Mouse (Mus musculus): Measurements from ENCODE around the gene Nsmce4a. TPM values are rescaled to one million over a fixed set of nuclear protein-coding genes. Genes with fewer than 3 reads are reported as not detected.

The Nsmce4a gene
- polyA plus RNA-seq (2014; fragmentation: Nextera tagmentation; extraction: Ambion mirVana): 249 and 271 TPM in 2 replicates

- 91% methylated on average over 6 of the region's 11 CpGs for WGBS
- DNase-seq (ENCODE audit: low spot score): no peak
- Histone ChIP-seq H3K27ac (replicated peaks; ENCODE audit: low read depth, low read length) (no peak within 1 kb of the TSS), H3K36me3 (replicated peaks; ENCODE audit: control insufficient read depth, insufficient read depth, low read depth, low read length) (no peaks in the 10 kb centered on the region), H3K4me2 (ENCODE audit: low read depth, low read length) (no peak within 1 kb of the TSS), H3K9ac (replicated peaks; ENCODE audit: low read length) (no peak within 1 kb of the TSS), H3K9me3 (replicated peaks; ENCODE audit: control insufficient read depth, low read length) (no peaks in the 10 kb centered on the region), H3K4me1 (ENCODE audit: control insufficient read depth, insufficient read depth, low read length) (no peaks in the 10 kb centered on the region), H3K27me3 (ENCODE audit: control insufficient read depth, insufficient read depth, low read length) (no peaks in the 10 kb centered on the region), H3K4me3 (ENCODE audit: low read depth, low read length) (no peak within 1 kb of the TSS)
- no peak for ATAC-seq (replicated peaks; ENCODE audit: insufficient number of reproducible peaks, low FRiP score, low TSS enrichment, low read depth)
These were observed at the start of gene Nsmce4a for GRCm38 (mm10) chr7:130572821-130573220. Gene Nsmce4a (minus strand): TSS chr7:130573118.

GRCm38 (mm10) chr7:130622359-130622758 lies 49.4 kb upstream of the Nsmce4a start:
- H3K27ac ChIP-seq (replicated peaks; ENCODE audit: low read depth, low read length): no peak overlapping the region
- no peak for DNase-seq (ENCODE audit: low spot score)
- no peak overlapping the region for H3K9ac ChIP-seq (replicated peaks; ENCODE audit: low read length)
- H3K4me1 ChIP-seq (ENCODE audit: control insufficient read depth, insufficient read depth, low read length): no peaks in the 10 kb centered on the region
- 84% methylated on average over 4 of the region's 4 CpGs for WGBS
- H3K4me3 ChIP-seq (ENCODE audit: low read depth, low read length): no peak overlapping the region
- no peak for ATAC-seq (replicated peaks; ENCODE audit: insufficient number of reproducible peaks, low FRiP score, low TSS enrichment, low read depth)
- no peaks in the 10 kb centered on the region for H3K36me3 ChIP-seq (replicated peaks; ENCODE audit: control insufficient read depth, insufficient read depth, low read depth, low read length)
- no peaks in the 10 kb centered on the region for H3K9me3 ChIP-seq (replicated peaks; ENCODE audit: control insufficient read depth, low read length)
- H3K27me3 ChIP-seq (ENCODE audit: control insufficient read depth, insufficient read depth, low read length): no peaks in the 10 kb centered on the region
- no peak overlapping the region for H3K4me2 ChIP-seq (ENCODE audit: low read depth, low read length)

- no peak overlapping the region for H3K4me3 ChIP-seq (ENCODE audit: low read depth, low read length)
- H3K9ac ChIP-seq (replicated peaks; ENCODE audit: low read length): no peak overlapping the region
- H3K27ac ChIP-seq (replicated peaks; ENCODE audit: low read depth, low read length): no peak overlapping the region
- no peaks in the 10 kb centered on the region for H3K36me3 ChIP-seq (replicated peaks; ENCODE audit: control insufficient read depth, insufficient read depth, low read depth, low read length)
- H3K9me3 ChIP-seq (replicated peaks; ENCODE audit: control insufficient read depth, low read length): no peaks in the 10 kb centered on the region
- no peak for DNase-seq (ENCODE audit: low spot score)
- no peaks in the 10 kb centered on the region for H3K4me1 ChIP-seq (ENCODE audit: control insufficient read depth, insufficient read depth, low read length)
- no peaks in the 10 kb centered on the region for H3K27me3 ChIP-seq (ENCODE audit: control insufficient read depth, insufficient read depth, low read length)
- H3K4me2 ChIP-seq (ENCODE audit: low read depth, low read length): no peak overlapping the region
- ATAC-seq (replicated peaks; ENCODE audit: insufficient number of reproducible peaks, low FRiP score, low TSS enrichment, low read depth): no peak
- WGBS: 55% methylated on average over 3 of the region's 3 CpGs
These were observed 49.0 kb upstream of the Nsmce4a start for GRCm38 (mm10) chr7:130621953-130622352.

- Histone ChIP-seq H3K27me3 (ENCODE audit: control insufficient read depth, insufficient read depth, low read length) (no peaks in the 10 kb centered on the region), H3K27ac (replicated peaks; ENCODE audit: low read depth, low read length) (no peak overlapping the region), H3K4me2 (ENCODE audit: low read depth, low read length) (no peak overlapping the region), H3K4me3 (ENCODE audit: low read depth, low read length) (no peak overlapping the region), H3K4me1 (ENCODE audit: control insufficient read depth, insufficient read depth, low read length) (no peaks in the 10 kb centered on the region), H3K9me3 (replicated peaks; ENCODE audit: control insufficient read depth, low read length) (no peaks in the 10 kb centered on the region), H3K36me3 (replicated peaks; ENCODE audit: control insufficient read depth, insufficient read depth, low read depth, low read length) (no peaks in the 10 kb centered on the region), H3K9ac (replicated peaks; ENCODE audit: low read length) (no peak overlapping the region)
- ATAC-seq (replicated peaks; ENCODE audit: insufficient number of reproducible peaks, low FRiP score, low TSS enrichment, low read depth) (no peak), DNase-seq (ENCODE audit: low spot score) (no peak)
- 87% methylated on average over 2 of the region's 2 CpGs for WGBS
These were observed 48.1 kb upstream of the Nsmce4a start for GRCm38 (mm10) chr7:130621068-130621467.

GRCm38 (mm10) chr7:130617591-130617990 lies 44.7 kb upstream of the Nsmce4a start:
- Histone ChIP-seq H3K9me3 (replicated peaks; ENCODE audit: control insufficient read depth, low read length) (no peaks in the 10 kb centered on the region), H3K27me3 (ENCODE audit: control insufficient read depth, insufficient read depth, low read length) (no peaks in the 10 kb centered on the region), H3K4me1 (ENCODE audit: control insufficient read depth, insufficient read depth, low read length) (no peaks in the 10 kb centered on the region), H3K4me3 (ENCODE audit: low read depth, low read length) (no peak overlapping the region), H3K4me2 (ENCODE audit: low read depth, low read length) (no peak overlapping the region), H3K27ac (replicated peaks; ENCODE audit: low read depth, low read length) (no peak overlapping the region), H3K36me3 (replicated peaks; ENCODE audit: control insufficient read depth, insufficient read depth, low read depth, low read length) (no peaks in the 10 kb centered on the region), H3K9ac (replicated peaks; ENCODE audit: low read length) (no peak overlapping the region)
- WGBS: 90% methylated on average over 3 of the region's 3 CpGs
- no peak for ATAC-seq (replicated peaks; ENCODE audit: insufficient number of reproducible peaks, low FRiP score, low TSS enrichment, low read depth)
- no peak for DNase-seq (ENCODE audit: low spot score)

GRCm38 (mm10) chr7:130613973-130614372 lies 41.1 kb upstream of the Nsmce4a start:
- Histone ChIP-seq H3K9ac (replicated peaks; ENCODE audit: low read length) (no peak overlapping the region), H3K27ac (replicated peaks; ENCODE audit: low read depth, low read length) (no peak overlapping the region), H3K27me3 (ENCODE audit: control insufficient read depth, insufficient read depth, low read length) (no peaks in the 10 kb centered on the region), H3K9me3 (replicated peaks; ENCODE audit: control insufficient read depth, low read length) (no peaks in the 10 kb centered on the region), H3K4me3 (ENCODE audit: low read depth, low read length) (no peak overlapping the region), H3K4me1 (ENCODE audit: control insufficient read depth, insufficient read depth, low read length) (no peaks in the 10 kb centered on the region), H3K36me3 (replicated peaks; ENCODE audit: control insufficient read depth, insufficient read depth, low read depth, low read length) (no peaks in the 10 kb centered on the region), H3K4me2 (ENCODE audit: low read depth, low read length) (no peak overlapping the region)
- ATAC-seq (replicated peaks; ENCODE audit: insufficient number of reproducible peaks, low FRiP score, low TSS enrichment, low read depth) (no peak), DNase-seq (ENCODE audit: low spot score) (no peak)
- 64% methylated on average over 4 of the region's 4 CpGs for WGBS

GRCm38 (mm10) chr7:130606958-130607357 lies 34.0 kb upstream of the Nsmce4a start:
- H3K4me1 ChIP-seq (ENCODE audit: control insufficient read depth, insufficient read depth, low read length): no peaks in the 10 kb centered on the region
- H3K4me3 ChIP-seq (ENCODE audit: low read depth, low read length): no peak overlapping the region
- H3K9ac ChIP-seq (replicated peaks; ENCODE audit: low read length): no peak overlapping the region
- no peaks in the 10 kb centered on the region for H3K36me3 ChIP-seq (replicated peaks; ENCODE audit: control insufficient read depth, insufficient read depth, low read depth, low read length)
- whole genome bisulfite sequencing: 80% methylated on average over 4 of the region's 4 CpGs
- no peak overlapping the region for H3K27ac ChIP-seq (replicated peaks; ENCODE audit: low read depth, low read length)
- H3K9me3 ChIP-seq (replicated peaks; ENCODE audit: control insufficient read depth, low read length): no peaks in the 10 kb centered on the region
- no peak for ATAC-seq (replicated peaks; ENCODE audit: insufficient number of reproducible peaks, low FRiP score, low TSS enrichment, low read depth)
- H3K27me3 ChIP-seq (ENCODE audit: control insufficient read depth, insufficient read depth, low read length): no peaks in the 10 kb centered on the region
- no peak overlapping the region for H3K4me2 ChIP-seq (ENCODE audit: low read depth, low read length)
- no peak for DNase-seq (ENCODE audit: low spot score)

GRCm38 (mm10) chr7:130605111-130605510 lies 32.2 kb upstream of the Nsmce4a start:
- H3K9ac ChIP-seq (replicated peaks; ENCODE audit: low read length): no peak overlapping the region
- peak; percentile 48 for DNase-seq (ENCODE audit: low spot score)
- WGBS: 28% methylated on average over 6 of the region's 6 CpGs
- no peak overlapping the region for H3K4me2 ChIP-seq (ENCODE audit: low read depth, low read length)
- no peaks in the 10 kb centered on the region for H3K27me3 ChIP-seq (ENCODE audit: control insufficient read depth, insufficient read depth, low read length)
- H3K9me3 ChIP-seq (replicated peaks; ENCODE audit: control insufficient read depth, low read length): no peaks in the 10 kb centered on the region
- H3K4me3 ChIP-seq (ENCODE audit: low read depth, low read length): no peak overlapping the region
- ATAC-seq (replicated peaks; ENCODE audit: insufficient number of reproducible peaks, low FRiP score, low TSS enrichment, low read depth): no peak
- no peaks in the 10 kb centered on the region for H3K4me1 ChIP-seq (ENCODE audit: control insufficient read depth, insufficient read depth, low read length)
- no peaks in the 10 kb centered on the region for H3K36me3 ChIP-seq (replicated peaks; ENCODE audit: control insufficient read depth, insufficient read depth, low read depth, low read length)
- no peak overlapping the region for H3K27ac ChIP-seq (replicated peaks; ENCODE audit: low read depth, low read length)
